Mouse (Mus musculus): ENCODE results near the gene Rdh16. TPM values are rescaled to one million over a fixed set of nuclear protein-coding genes. Genes with fewer than 3 reads are reported as not detected.

Gene Rdh16
- not detected in 2 replicates for polyA plus RNA-seq (2015; fragmentation: Nextera tagmentation; extraction: Ambion mirVana)

DNA sequence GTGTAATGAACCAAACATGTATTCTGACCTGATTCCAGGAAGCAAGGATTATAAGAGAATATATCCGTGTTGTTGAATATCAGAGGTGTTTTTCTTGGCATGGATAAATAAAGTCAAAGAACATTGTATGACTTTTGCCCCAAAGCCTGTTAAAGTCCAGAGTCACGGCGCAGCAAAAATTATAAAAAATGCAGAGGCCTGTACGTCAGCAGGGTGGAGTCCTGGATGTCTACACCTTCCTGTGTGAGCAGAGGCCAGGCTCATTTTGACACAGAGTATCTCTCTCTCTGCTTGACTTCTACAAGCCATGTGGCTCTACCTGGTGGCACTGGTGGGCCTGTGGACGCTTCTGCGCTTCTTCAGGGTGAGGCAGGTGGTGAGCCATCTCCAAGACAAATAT is at the start of gene Rdh16:
Gene Rdh16 (plus strand): TSS at position 262 of the 400 bp plus-strand sequence.

GRCm38 (mm10) chr10:127751548-127751947 is 49.4 kb upstream of the Rdh16 start, which contains the start of gene Gpr182:
TSS of gene Gpr182 (minus strand) at chr10:127751732.

GRCm38 (mm10) chr10:127759181-127760110 is 41.5 kb upstream of the Rdh16 start, which contains the start of the genes Rdh1 and Rdh16f1:
TSS of gene Rdh1 (plus strand) at chr10:127759721.
TSS of gene Rdh16f1 (plus strand) at chr10:127759787.

GRCm38 (mm10) chr10:127776011-127776410 is 24.9 kb upstream of the Rdh16 start, which contains the start of gene Rdh9:
TSS of gene Rdh9 (plus strand) at chr10:127776386.

DNA sequence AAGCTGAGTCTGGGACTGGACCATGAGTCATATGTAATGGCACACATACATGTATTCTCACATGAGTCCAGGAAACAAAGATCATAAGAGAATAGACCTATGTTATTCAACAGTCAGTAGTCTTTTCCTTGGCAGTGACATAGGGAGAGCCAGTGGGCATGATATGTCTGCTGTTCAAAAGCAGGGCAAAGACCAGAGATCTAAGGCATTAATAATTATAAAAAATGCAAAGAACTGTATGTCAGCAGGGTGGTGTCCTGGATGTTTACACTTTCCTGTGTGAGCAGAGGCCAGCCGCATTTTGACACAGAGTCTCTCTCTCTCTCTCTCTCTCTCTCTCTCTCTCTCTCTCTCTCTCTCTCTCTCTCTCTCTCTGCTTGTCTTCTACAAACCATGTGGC is 48.7 kb downstream of the Rdh16 start, which contains the start of gene Rdh19:
Gene Rdh19 (plus strand): TSS at position 301 of the 400 bp plus-strand sequence.

GRCm38 (mm10) chr10:127866232-127866631 is 65.3 kb downstream of the Rdh16 start, which contains the start of gene Rdh16f2:
TSS of gene Rdh16f2 (plus strand) at chr10:127866474.

DNA sequence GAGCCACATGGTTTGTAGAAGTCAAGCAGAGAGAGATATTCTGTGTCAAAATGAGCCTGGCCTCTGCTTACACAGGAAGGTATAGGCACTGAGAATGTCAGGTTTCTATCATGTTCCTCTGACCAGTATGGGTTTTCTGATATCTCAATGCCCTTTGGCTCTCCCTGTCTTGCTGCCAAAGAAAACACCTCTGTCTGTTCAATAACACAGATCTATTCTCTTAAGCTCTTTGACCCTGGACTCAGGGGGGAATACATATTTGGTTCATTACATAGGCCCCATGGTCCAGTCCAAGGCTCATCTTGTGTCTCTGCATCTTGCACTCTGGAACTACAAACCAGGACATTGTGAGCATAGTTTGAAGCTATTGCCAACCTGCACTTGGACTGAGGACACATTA is 87.7 kb downstream of the Rdh16 start, which contains the start of gene Rdh7:
Gene Rdh7 (minus strand): TSS at position 213 of the 400 bp plus-strand sequence.

Other genes starting within 250 kb of the Rdh16 start
- 29.9 and 45.8 TPM in 2 replicates for gene Lrp1, start 180.0 kb upstream of the Rdh16 start, polyA plus RNA-seq (2015; fragmentation: Nextera tagmentation; extraction: Ambion mirVana)
- gene Stat6, start 158.2 kb upstream of the Rdh16 start, polyA plus RNA-seq (2015; fragmentation: Nextera tagmentation; extraction: Ambion mirVana), result 21.2 and 24.6 TPM in 2 replicates
- gene Nemp1, start 134.3 kb upstream of the Rdh16 start, polyA plus RNA-seq (2015; fragmentation: Nextera tagmentation; extraction: Ambion mirVana), result 6.7 and 7.1 TPM in 2 replicates
- gene Nab2, start 132.6 kb upstream of the Rdh16 start, polyA plus RNA-seq (2015; fragmentation: Nextera tagmentation; extraction: Ambion mirVana), result 4.2 and 6.1 TPM in 2 replicates
- 0.23 and 0.25 TPM in 2 replicates for gene Myo1a, start 96.0 kb upstream of the Rdh16 start, polyA plus RNA-seq (2015; fragmentation: Nextera tagmentation; extraction: Ambion mirVana)
- 5.9 and 6.7 TPM in 2 replicates for gene Tac2, start 76.7 kb upstream of the Rdh16 start, polyA plus RNA-seq (2015; fragmentation: Nextera tagmentation; extraction: Ambion mirVana)
- gene Zbtb39, start 61.6 kb upstream of the Rdh16 start, polyA plus RNA-seq (2015; fragmentation: Nextera tagmentation; extraction: Ambion mirVana), result 1.3 and 1.6 TPM in 2 replicates
- gene Gpr182, start 49.4 kb upstream of the Rdh16 start, polyA plus RNA-seq (2015; fragmentation: Nextera tagmentation; extraction: Ambion mirVana), result 7.9 and 10.9 TPM in 2 replicates
- 0.47 and 0.51 TPM in 2 replicates for gene Rdh1, start 41.4 kb upstream of the Rdh16 start, polyA plus RNA-seq (2015; fragmentation: Nextera tagmentation; extraction: Ambion mirVana)
- 0.58 and 0.76 TPM in 2 replicates for gene Rdh16f1, start 41.4 kb upstream of the Rdh16 start, polyA plus RNA-seq (2015; fragmentation: Nextera tagmentation; extraction: Ambion mirVana)
- not detected in 2 replicates for gene Rdh9, start 24.8 kb upstream of the Rdh16 start, polyA plus RNA-seq (2015; fragmentation: Nextera tagmentation; extraction: Ambion mirVana)
- not detected in 2 replicates for gene Rdh19, start 48.8 kb downstream of the Rdh16 start, polyA plus RNA-seq (2015; fragmentation: Nextera tagmentation; extraction: Ambion mirVana)
- gene Rdh16f2, start 65.3 kb downstream of the Rdh16 start, polyA plus RNA-seq (2015; fragmentation: Nextera tagmentation; extraction: Ambion mirVana), result not detected in 2 replicates
- gene Rdh7, start 87.7 kb downstream of the Rdh16 start, polyA plus RNA-seq (2015; fragmentation: Nextera tagmentation; extraction: Ambion mirVana), result 0.10 TPM in 2 replicates
- gene Sdr9c7, start 97.4 kb downstream of the Rdh16 start, polyA plus RNA-seq (2015; fragmentation: Nextera tagmentation; extraction: Ambion mirVana), result not detected in 2 replicates
- gene Hsd17b6, start 206.5 kb downstream of the Rdh16 start, polyA plus RNA-seq (2015; fragmentation: Nextera tagmentation; extraction: Ambion mirVana), result not detected in 2 replicates
- 74.6 and 83.5 TPM in 2 replicates for gene Prim1, start 214.0 kb downstream of the Rdh16 start, polyA plus RNA-seq (2015; fragmentation: Nextera tagmentation; extraction: Ambion mirVana)
- gene Naca, start 234.4 kb downstream of the Rdh16 start, polyA plus RNA-seq (2015; fragmentation: Nextera tagmentation; extraction: Ambion mirVana), result 537 and 542 TPM in 2 replicates

All from spleen, postnatal 0 days (tissue).